Mouse (Mus musculus) CD4-positive, CD25-positive, alpha-beta regulatory T cell, adult 2 months (primary cell): ENCODE results near the gene Fam173b.

Experiments
- DNase-seq: peaks from one replicate; pipeline ENCODE4 v3.0.0-alpha.2; 2012; ENCODE audit warnings: low read depth, low spot score

The Fam173b gene

GRCm38 (mm10) chr15:31586519-31586918 lies 15.1 kb upstream of the Fam173b start:
- DNase-seq, result peak; percentile 90

- DNase-seq, result no peak
These were observed 13.9 kb upstream of the Fam173b start for GRCm38 (mm10) chr15:31587789-31588188.

DNA sequence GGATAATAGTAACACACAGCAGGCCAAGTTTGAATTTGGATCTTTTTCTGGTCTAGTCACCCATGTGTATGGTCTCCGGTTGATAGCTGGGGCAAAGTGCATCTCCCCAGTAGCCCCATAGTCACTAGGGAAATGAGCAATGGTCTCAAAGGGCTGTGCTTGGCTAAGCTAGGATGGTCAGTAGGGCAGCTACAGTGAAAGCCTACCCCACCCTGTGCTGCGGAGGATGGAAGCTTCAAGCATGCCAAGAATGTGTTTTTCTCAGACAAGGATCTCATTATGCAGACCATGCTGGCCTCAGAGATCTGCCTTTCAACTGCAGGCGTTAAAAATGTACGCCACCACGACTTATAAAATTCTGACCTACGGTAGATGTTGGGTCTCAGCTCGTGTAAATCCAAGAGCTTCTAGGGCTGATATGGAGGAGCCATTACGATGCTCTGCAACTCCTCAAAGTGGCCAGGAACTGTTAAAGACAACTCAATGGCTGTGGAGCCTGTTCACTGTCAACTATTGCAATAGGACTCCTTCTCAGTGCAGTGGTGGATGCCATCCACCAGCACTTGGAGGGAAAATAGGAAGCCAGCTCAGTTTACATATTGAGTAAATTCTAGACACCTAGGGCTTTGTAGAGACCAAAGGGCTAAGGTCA lies 12.5 kb upstream of the Fam173b start:
- no peak for DNase-seq

- no peak for DNase-seq
These were observed 11.5 kb upstream of the Fam173b start for GRCm38 (mm10) chr15:31590176-31590575.

DNA sequence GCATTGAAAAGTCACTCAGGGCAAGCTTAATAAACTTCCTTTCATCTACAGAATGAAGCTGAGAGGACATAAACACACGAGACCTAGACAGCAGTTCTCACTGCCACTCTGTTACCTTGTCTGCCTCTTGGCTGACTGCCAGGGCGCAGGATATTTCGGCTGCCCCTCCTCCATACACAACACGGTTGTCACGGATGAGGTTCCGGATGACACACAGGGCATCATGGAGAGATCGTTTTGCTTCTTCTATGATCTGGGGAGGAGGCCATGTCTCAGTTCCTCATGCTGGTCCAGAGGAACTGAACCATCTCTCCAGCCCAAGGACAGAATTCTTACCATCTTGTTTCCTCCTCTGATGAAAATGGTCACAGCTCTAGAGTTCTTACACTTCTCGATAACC lies 9.1 kb upstream of the Fam173b start:
- DNase-seq, result no peak

DNA sequence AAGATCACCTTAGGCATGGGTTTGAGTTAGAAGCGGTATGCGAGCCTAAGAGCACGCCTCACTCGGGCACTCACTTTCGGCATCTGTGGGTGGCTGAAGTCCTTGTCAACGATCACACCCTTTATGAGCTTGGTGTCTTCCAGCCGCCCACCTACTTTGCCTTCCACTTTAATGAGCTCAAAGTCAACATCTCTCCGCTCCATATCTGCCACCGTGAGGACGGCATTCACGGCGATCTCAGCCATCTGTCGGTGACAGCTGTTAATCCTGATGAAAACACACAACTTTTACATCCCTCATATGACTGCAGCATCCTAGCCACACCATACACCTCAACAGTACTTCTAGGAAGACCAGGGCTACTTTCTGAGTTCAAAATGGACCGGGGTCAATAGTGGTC lies 7.4 kb upstream of the Fam173b start:
- no peak for DNase-seq

- no peak for DNase-seq
These were observed 6.0 kb upstream of the Fam173b start for GRCm38 (mm10) chr15:31595651-31596050.

DNA sequence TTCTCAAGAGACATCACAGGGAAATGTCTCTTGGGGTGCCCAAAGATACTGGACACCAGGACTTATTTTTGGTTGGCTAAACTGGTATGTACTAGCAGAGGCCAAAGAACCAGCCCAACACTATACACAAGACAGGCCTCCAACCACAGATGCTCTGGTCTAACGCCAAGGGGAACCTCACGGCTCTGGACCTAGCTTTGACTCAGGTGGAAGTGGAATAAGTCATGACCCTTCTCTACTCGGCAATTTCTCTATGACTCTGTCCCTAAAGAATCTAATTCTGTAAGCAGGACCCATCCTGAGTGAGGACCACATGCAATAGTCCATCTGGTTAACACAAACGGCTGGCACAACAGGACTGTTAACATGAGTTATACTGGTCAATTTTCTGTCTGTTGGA lies 1.8 kb upstream of the Fam173b start:
- no peak for DNase-seq

DNA sequence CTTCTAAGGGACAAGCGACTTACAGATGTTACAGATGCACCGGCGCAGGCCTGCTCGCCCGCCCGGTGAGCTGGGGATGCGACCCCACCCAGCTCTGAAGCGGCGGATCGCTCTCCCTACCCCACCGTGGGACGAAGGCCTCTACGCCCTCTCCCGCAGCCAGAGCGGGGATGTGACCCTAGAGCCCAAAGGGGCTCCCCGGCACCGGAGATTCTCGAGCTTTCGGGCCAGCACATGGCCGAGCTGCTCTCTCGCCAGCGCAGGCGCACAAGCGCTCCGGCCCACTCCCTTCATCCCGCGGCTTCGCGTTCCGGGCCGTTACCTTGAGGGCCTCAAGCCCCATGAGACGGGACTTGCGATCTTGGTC lies 390 bp upstream of the Fam173b start:
- no peak for DNase-seq

DNA sequence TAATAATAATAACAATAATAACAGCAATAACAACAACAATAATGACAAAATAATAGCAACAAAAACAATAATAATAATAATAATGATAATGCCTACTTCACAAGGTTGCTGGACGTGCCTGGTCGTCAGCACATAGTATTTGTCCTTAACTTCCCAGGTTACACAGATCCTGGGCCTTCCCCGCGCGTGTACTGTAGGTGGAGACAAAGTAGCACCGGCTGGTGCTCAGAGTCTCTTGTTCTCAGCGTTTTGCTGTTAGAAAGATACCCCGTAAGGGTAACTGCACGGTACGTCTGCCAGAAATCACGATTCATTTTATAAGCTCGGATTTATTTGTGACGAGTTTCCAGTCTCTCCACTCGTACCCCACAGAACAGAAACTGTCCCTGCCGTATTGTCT lies 774 bp downstream of the Fam173b start:
- peak; percentile 69 for DNase-seq

GRCm38 (mm10) chr15:31603113-31603512 lies 1.5 kb downstream of the Fam173b start:
- no peak for DNase-seq

- DNase-seq, result no peak
These were observed 5.2 kb downstream of the Fam173b start for GRCm38 (mm10) chr15:31606821-31607220.

GRCm38 (mm10) chr15:31611027-31611426 lies 9.4 kb downstream of the Fam173b start:
- DNase-seq, result no peak

- no peak for DNase-seq
These were observed 10.3 kb downstream of the Fam173b start for GRCm38 (mm10) chr15:31611976-31612375.

- DNase-seq, result no peak
These were observed 12.3 kb downstream of the Fam173b start for GRCm38 (mm10) chr15:31613826-31614453.

DNA sequence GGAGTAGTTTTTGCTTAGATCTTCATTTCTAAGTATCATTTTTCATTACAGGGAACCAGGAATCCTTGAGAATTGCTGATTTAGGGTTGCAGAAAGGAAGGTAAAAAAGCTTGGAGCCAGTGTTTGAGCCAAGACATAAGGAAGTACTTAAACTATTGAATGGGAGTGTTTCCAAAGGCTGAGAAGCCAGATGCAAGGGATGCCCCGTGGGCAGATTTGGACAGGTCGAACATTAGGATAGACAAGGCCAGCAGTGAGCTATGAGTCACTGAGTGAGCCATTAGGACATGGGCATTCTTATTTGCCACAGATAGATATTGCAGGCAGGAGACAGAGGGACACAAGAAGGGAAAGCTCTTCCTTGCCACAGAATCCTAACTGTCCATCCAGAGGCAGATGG lies 13.0 kb downstream of the Fam173b start:
- no peak for DNase-seq

GRCm38 (mm10) chr15:31617261-31617660 lies 15.6 kb downstream of the Fam173b start:
- DNase-seq, result no peak

GRCm38 (mm10) chr15:31619521-31619920 lies 17.9 kb downstream of the Fam173b start:
- no peak for DNase-seq

GRCm38 (mm10) chr15:31627277-31628154 lies 25.9 kb downstream of the Fam173b start:
- no peak for DNase-seq

DNA sequence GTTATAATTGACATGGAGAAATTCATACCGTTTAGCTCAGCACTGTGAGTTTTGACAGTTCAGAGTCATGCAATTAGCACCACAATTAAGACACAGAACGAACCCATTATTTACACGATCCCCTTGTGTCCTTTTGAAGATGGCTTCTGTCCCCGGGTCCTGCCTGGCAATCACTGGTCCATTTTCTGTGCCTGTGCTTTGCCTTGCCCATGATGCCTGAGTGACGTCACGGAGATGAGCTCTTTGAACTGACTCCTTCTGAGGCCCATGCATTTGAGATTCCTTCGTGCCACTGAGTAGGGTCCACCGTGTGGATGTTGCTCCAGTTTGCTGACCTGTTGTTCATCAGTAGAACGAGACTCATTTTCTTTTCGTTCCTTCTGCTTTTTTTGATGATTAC lies 26.5 kb downstream of the Fam173b start:
- no peak for DNase-seq

GRCm38 (mm10) chr15:31629556-31629955 lies 27.9 kb downstream of the Fam173b start:
- no peak for DNase-seq

DNA sequence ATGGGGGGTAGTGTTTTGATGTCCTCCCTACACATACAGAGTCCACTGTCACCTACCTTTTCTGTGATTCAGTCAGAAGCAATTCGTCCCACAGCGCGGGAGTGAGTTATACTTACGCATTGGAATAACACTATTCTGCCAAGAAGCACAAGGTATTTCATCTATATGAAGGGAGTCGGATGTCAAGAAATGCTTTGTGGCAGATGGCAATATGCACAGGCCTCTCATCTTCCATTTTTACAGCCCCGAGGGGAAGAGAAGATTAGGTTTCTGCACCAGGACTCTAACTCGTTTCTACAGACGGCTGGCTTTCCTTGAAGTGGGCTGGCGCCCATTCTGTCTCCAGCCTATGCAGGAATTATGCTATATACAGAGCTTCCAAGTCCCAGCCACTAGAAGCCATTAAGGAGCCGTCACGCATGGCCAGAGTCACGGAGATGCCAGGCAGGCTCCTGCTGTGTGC lies 29.8 kb downstream of the Fam173b start:
- DNase-seq, result no peak

GRCm38 (mm10) chr15:31632478-31632877 lies 30.8 kb downstream of the Fam173b start:
- DNase-seq, result no peak
